Mouse (Mus musculus): ENCODE measurements at regions not wholly inside any gene's neighbourhood (a gene's known extent, or its start where the extent isn't known, plus 50 kb on each side); places are given as distances from the start of the nearest gene placed in this dataset.

DNA sequence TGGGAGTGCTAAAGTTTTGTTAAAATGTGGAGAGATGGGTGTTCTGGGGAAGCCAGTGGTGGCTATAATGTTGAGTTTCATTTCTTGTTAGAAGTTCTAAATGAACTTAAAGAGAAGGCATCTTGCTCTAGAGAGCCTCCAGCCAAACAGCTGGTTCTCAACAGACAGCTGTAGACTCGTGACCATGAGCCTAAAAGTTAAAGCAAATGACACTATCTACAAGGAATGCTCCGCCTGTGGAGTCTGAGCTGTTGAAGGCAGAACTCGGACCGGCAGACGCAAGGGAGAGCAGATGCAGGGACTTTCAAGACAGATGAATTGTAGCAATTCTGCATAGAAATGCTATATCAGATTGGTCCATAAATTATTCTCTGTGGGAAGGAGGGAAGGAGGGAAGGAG lies 114.1 kb upstream of the Fn1 start:
- DNase-seq (ENCODE audit: low read depth, low spot score): no peak

- DNase-seq (ENCODE audit: low read depth, low spot score): no peak
Observed at GRCm38 (mm10) chr1:71764951-71765350, 112.0 kb upstream of the Fn1 start.

DNA sequence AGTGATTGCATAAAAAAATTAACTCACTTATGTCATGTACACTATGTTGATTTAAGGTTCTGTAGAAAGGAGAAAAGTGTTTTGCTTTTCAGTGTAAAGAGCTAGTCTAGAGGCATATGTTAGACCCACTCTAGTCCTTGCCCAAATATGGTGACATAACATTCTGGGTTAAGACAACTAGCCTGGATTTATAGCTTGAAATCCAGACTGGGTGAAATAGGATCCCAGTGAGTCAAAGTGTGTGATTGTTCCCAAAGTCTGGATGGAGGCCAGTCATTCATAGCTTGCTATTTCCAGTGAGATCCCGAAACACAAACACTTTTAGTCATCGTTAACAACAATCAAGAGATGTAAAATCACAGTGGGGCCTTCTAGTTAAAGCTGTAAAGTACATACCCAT lies 110.5 kb upstream of the Fn1 start:
- peak; percentile 12 for DNase-seq (ENCODE audit: low read depth, low spot score)

DNA sequence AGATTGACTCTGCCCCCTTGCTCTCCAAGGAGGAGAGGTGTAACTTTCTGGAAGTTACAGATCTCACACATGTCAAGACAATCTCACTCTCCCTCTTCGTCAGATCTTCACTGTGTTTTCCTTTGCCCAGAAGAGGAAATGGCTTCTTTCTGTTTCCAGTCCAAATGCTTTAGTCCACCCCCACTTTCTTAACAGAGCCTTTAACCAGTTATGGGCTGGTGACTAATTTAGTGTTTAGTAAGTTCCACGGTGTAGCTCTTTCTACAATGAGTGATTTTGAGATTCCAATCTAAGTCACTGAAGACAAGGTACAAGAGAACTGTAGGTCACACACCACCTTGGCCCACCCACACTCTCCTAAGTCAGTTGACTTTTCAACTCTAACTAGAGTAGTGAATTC lies 107.3 kb upstream of the Fn1 start:
- DNase-seq (ENCODE audit: low read depth, low spot score): no peak

- DNase-seq (ENCODE audit: low read depth, low spot score): no peak
Observed at GRCm38 (mm10) chr1:71757236-71757635, 104.2 kb upstream of the Fn1 start.

DNA sequence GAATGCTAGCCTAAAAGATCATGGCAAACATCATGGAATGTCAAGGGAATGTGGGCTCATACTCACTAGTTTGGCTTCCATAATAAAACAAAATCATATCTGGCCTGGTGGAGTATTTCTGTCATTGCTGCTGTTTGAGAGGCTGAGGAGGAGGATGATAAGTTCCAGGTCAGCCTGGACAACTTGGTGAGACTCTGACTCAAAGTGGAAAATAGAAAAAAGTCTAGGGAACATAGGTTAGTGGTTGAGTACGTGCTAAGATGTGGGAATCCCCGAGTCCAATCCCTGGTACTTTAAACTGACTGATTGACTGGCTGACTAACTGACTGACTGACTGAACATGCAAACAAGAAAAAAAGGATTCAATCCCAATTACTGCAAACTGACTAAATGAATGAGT lies 103.2 kb upstream of the Fn1 start:
- DNase-seq (ENCODE audit: low read depth, low spot score): no peak

GRCm38 (mm10) chr1:71755435-71755834 lies 102.4 kb upstream of the Fn1 start:
- DNase-seq (ENCODE audit: low read depth, low spot score): no peak

DNA sequence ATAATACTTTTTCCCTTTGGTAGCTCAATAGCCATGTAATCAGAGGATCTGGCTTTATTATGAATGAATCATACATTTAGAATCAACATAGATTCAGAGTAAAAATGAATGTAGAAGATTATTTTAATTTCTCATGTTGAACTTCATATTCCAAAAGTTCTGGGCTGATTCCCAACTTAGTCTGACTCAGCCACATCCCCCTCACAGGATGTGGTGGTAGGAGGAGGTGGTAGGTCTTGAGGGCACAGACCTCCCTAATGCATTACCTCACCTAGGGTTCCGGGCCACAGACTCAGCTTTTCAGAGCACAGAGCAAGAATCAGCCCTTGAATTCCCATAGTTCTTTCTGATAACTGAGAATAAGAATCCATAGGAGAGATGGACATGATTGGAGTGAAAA lies 99.4 kb upstream of the Fn1 start:
- no peak for DNase-seq (ENCODE audit: low read depth, low spot score)

DNA sequence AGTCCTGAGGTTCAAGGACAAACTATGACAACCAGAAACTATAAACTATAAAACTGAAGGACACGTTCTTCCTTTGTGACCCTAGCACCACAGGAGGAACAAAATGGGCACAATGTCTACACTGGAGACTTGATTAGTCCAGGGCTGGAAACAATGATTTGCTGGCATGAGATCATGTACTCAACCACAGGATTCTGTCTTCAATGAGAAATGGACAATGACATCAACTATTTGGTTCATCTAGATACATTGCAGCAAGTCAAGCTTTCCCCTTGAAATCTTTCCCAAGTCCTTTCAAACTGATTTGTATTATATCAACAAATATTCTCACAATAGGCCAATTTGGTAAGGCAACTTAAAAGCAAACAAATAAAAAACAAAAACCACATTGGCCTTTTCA lies 98.6 kb upstream of the Fn1 start:
- DNase-seq (ENCODE audit: low read depth, low spot score): no peak

DNA sequence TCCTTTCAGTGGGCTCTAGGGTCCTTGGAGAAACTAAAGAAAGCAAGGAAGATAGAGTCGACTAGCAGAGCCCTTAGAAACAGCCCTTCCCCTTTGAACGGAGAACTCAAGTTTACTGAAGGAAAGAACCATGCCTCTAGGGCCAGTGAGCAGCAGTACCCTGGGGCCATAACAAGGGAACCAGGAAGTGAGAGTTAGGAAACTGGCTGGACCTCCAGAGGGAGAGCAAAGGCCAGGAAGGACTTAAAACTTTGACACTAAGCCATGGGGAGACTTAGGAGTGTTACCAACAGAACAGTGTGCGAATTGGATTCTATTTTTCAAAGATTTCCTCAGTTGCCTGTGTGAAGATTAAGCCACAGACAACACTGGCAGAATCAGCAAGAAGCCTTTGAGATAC lies 82.6 kb upstream of the Fn1 start:
- DNase-seq (ENCODE audit: low read depth, low spot score): no peak

GRCm38 (mm10) chr1:71731623-71732022 lies 78.6 kb upstream of the Fn1 start:
- no peak for DNase-seq (ENCODE audit: low read depth, low spot score)

- no peak for DNase-seq (ENCODE audit: low read depth, low spot score)
Observed at GRCm38 (mm10) chr1:71731011-71731410, 78.0 kb upstream of the Fn1 start.

DNA sequence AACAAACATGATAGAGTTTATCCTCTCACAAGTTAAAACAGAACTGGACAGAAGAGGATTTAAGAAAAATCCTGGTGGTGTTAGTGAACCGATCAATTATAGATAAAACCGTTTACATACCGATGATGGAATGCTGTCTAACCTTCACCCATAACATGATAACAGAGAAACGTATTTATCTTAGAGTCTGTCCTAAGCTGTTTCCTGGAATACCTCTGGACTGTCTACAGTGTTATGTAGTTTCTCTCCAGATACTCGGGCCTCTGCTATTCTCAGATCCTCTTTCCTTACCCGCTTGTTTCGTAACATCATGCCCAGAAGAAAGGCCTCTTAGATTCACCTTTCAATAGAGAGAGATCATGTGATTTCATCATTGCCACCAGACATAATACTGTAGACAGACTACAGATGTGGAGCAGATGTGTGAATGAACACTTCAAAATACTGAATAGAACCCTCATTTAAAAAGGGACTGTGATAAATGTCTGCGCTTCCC lies 75.9 kb upstream of the Fn1 start:
- DNase-seq (ENCODE audit: low read depth, low spot score): no peak

DNA sequence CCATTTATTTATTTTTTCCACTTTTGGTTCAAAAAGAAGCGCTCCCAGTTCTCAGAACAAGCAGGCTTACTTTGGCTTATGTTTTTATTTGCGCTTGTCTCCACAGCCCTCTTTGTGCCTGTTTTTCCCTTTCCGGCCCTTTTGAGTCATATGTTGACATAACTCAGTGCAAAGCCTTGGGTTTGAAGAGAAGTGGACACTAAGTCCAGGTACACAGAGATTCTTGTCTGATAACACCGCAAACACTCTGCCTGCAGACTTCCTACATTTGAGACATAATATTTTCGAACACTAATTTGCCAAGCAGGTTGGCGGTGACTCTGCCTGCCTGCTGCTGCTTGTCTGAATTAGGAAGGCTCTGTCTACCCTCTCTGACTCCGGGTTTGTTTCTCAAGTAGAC lies 70.8 kb upstream of the Fn1 start:
- no peak for DNase-seq (ENCODE audit: low read depth, low spot score)

- DNase-seq (ENCODE audit: low read depth, low spot score): no peak
Observed at GRCm38 (mm10) chr1:71723039-71723397, 70.0 kb upstream of the Fn1 start.

DNA sequence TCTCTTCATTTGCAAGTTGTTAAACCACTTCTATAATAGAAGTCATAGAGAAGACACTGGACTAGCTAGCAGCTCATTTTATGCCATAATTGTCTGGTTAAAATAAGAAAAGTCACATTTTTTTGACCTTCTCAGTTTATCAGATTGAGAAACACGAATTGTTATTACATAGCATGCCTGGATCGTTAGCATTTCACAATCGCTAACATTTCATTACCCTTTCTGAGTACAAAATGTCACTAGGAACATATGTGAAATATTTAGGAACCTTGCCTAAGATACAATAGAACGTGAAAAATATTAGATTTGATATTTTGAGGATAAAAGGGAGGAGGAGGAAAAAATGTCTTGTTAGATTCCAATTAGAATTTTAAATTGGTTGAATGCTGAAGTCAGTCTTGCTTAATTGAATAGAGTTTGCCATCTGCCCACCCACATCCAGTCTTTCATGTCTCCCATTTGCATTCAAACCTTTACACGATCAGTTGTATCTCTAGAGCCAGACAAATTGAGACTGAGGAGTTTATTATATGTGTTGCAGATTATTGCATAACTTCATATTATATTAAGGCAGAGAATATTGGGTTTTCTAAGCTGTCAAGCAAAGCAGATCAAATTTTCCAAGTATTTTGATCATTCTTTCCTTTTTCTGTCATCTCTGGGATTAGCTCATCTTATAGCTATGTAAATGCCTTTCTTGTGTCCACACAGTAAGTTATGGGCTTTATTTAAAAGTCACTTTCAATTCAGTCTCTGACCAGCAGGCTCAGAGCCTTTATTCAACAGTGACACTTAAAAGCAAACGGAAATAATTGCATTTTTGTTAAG lies 69.4 kb upstream of the Fn1 start:
- no peak for DNase-seq (ENCODE audit: low read depth, low spot score)
